Mouse (Mus musculus): Measurements from ENCODE around the gene C1ra. TPM values are rescaled to one million over a fixed set of nuclear protein-coding genes. Genes with fewer than 3 reads are reported as not detected.
"Not testable (repeated sequence)": the region's sequence is repeated elsewhere in the genome, so short reads cannot be mapped to it uniquely, and the experiment has no call there.

Gene C1ra
- total RNA-seq (2014; fragmentation: Nextera tagmentation) (1.2 TPM in 1 of 2 replicates, not detected in the other), total RNA-seq (2017) (0.23 TPM in 1 of 2 replicates, not detected in the other)

DNA sequence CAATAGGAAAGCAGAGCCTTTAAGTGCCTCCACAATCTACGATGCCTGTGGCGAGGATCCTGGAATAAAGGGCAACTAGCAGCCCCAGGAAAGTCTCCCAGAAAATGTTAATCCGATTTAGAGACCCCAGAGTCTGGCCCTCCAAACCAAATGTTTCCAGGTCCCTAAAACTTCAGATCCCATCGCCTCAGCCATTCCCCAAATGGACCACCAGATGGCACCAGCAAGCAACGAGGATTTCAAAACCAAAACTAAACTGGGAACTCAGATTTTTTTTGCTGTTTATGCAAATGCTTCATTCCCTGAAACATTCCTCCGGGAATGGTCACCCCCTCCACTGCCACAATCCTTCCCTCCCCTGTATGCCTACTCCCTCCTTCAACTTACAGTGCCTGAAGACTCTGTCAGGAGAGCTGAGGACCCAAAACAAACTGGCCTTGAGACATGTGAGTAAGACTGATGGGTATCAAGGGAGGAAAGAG, at the start of gene C1ra:
TSS of gene C1ra (plus strand) at position 51 of the 482 bp plus-strand sequence.
- no peak; the same call in 1 of the 2 replicates for ATAC-seq (replicated peaks; ENCODE audit: low FRiP score, low TSS enrichment, poor library complexity, severe bottlenecking)

DNA sequence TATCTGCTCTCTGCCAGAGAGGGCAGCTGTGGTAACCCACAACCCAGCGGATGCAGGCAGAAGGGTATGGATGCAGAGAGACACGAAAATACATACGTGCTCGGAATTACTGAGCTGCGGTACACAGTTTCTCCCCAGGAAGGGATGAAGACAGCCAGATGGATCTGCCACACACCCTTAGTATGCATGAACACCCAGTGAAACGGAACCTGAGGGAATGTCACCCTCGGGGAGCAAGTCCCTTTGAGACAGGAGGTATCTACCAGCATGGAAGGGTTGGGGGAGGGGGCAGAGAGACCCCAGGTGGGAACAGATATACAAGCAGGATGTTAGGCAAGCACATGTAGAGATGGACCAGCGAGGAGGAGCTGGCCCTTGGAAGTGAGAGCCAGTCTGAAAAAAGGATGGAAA, 48.3 kb upstream of the C1ra start:
- ATAC-seq (replicated peaks; ENCODE audit: low FRiP score, low TSS enrichment, poor library complexity, severe bottlenecking) = peak; percentile 19; the same call in 1 of the 2 replicates

DNA sequence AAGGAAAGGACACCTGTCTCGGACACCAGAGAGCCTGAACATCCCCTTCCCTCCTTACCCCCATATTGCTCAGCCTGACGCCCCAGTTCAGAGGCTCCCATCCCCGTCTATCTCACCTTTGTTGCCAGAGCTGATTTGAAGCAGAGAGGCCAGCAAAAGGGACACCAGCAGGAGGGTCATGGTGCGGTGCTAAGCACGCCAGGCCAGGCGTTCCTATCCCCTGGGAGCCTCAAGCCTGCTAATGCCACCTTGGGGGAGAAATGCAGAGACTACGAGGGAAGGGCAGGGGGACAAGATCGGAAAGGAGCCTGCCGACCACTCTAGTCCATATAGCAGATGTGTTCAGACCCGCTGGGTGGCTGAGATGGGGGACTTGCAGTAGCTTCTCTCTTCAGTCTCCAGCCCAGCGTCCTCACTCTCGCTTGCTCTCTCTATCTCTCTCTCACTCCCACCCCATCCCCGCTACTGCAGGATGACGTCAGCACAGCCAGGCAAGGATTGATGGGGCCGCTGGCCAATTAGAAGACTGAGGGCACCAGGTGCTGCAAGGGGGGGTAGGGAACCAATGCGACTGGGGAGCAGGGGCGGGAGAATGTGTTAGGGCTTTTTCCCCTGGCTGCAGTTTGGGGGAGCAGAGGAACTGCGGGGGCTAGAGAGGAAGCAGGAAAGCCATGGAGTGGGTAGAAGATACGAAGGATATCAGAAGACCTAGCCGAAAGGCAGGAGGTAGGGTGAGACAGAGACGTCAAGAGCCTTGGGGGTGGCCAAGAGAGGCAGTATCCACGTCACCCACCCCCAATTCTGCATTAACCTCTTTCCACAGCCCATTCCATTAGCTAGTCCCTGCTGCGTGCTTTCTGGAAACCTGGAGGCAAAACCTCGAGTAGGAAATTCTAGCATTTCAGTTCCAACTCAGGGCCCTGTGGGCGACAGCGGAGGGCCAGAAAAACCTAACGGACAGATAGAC, 47.6 kb upstream of the C1ra start, which contains the start of gene Clstn3:
TSS of gene Clstn3 (minus strand) at position 490 of the 967 bp plus-strand sequence.
- ATAC-seq (replicated peaks; ENCODE audit: low FRiP score, low TSS enrichment, poor library complexity, severe bottlenecking) = peak; percentile 99

DNA sequence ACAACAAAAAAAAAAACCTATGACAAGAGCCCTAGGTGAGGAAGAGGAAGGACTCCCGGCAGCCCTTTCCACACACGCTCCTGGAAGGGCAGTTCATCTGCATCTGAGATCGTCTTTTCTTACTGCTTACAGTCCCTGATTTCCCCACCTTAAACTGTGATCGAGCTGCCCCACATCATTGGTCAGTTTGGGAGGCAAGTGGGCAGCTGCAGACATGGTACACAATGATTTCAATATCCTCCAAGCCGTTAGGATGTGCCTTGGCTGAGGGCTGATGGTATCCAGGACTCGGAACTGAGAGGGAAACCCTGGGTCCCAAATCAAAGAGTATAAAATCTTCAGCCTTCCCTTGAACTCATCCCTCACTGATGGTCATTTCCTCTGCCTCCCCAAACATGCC, 46.9 kb upstream of the C1ra start:
- ATAC-seq (replicated peaks; ENCODE audit: low FRiP score, low TSS enrichment, poor library complexity, severe bottlenecking) = no peak

DNA sequence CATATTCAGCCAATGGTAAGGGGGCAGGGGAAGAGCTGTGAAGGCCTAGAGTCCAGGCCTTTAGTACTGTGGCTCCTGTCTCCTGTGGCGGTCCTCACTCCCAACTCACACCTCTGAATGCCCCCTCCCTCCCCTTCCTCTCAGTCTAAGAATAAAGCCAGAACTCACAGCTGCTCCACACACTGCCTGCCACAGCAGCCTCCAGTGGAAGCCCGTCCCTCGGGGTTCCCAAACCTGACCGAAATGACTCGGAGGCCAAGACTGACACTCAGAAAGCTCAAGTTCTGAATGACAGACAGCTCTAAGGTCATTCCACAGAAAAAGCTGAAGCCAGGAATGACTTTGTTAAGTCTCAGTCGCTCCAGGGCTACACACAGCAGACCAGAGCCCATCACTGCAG, 46.5 kb upstream of the C1ra start:
- ATAC-seq (replicated peaks; ENCODE audit: low FRiP score, low TSS enrichment, poor library complexity, severe bottlenecking) = no peak

DNA sequence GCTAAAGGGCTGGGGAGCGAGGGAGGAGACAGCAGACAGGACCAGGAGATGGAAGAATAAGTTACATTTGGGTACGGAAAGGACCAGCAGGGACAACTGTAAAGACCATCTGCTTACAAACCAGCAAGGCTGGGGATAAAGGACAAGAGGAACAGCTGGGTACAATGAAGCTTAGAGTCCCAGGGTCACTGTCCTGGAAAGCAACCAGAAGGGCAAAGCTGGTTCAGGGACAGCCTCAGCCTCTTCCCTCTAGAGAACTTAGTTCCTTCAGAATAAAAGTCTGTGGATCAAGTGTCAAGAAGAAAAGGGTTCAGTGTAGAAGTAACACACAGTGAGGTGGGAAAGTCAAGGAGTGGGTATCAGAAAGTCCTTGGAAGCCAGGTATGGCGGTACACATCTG, 41.1 kb upstream of the C1ra start:
- no peak for ATAC-seq (replicated peaks; ENCODE audit: low FRiP score, low TSS enrichment, poor library complexity, severe bottlenecking)

DNA sequence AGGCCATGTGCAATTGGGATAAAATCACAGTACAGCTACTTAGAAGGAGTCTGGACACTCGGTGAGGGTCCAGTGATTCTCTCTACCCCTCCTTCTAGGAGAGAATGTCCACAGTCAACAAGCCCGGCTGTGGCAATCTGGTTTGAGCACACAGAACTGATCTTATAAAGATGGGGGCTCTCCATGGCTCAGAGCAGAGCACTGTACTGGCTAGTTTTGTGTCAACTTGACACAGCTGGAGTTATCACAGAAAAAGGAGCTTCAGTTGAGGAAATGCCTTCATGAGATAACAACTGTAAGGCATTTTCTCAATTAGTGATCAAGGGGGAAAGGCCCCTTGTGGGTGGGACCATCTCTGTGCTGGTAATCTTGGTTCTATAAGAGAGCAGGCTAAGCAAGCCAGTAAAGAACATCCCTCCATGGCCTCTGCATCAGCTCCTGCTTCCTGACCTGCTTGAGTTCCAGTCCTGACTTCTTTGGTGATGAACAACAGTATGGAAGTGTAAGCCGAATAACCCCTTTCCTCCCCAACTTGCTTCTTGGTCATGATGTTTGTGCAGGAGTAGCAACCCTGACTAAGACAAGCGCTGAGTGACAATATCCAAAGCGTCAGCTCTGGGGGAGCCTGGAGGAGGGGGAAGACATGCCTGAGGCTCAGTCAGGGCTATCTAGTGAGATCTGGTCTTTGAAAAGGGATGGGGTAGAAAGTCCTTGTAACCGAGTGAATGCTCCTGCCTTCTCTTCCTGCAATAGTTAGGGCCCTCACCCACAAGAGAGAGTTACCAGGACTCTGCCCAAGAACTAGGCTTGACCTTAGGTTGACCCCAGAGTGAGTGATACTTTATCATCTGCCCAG, 40.2 kb upstream of the C1ra start:
- ATAC-seq (replicated peaks; ENCODE audit: low FRiP score, low TSS enrichment, poor library complexity, severe bottlenecking) = peak; percentile 66

DNA sequence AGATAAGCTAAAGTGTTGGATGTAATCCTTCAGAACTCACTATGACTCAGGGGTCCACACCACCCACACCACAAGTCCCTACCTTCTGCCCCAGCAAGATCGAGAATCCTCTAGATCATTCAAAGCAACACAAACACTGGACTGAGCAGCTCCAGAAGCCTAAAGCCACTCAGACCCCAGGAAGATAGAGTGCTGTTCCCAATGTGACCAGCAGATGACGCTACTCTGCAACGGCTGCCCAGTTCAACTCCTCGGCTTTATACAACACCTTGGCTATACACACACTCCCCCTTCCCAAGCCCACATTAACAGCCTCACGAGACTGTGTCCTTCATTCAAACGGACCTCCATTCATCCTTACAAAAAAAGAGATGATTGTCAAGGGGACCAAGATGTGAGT, 39.4 kb upstream of the C1ra start:
- peak; percentile 58 for ATAC-seq (replicated peaks; ENCODE audit: low FRiP score, low TSS enrichment, poor library complexity, severe bottlenecking)

DNA sequence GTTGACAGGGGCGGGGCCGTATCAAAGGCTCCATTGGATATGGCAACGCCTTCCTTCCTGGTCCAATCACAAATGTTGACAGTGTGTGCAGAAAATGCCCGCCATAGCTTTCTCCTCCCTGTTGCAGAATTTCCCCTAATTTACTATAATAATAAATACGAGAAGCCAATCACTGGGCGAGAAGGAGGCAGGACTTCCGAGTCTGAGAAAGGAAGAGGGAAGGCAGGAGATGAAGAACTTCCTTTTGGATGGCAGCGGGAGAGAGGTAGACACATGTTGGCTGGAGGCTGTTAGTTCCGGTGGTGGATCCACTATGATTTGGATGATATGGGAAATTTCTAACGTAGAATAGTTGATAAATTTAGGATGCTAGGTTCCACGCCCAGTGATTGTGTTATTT, 37.6 kb upstream of the C1ra start:
- ATAC-seq (replicated peaks; ENCODE audit: low FRiP score, low TSS enrichment, poor library complexity, severe bottlenecking) = no peak

DNA sequence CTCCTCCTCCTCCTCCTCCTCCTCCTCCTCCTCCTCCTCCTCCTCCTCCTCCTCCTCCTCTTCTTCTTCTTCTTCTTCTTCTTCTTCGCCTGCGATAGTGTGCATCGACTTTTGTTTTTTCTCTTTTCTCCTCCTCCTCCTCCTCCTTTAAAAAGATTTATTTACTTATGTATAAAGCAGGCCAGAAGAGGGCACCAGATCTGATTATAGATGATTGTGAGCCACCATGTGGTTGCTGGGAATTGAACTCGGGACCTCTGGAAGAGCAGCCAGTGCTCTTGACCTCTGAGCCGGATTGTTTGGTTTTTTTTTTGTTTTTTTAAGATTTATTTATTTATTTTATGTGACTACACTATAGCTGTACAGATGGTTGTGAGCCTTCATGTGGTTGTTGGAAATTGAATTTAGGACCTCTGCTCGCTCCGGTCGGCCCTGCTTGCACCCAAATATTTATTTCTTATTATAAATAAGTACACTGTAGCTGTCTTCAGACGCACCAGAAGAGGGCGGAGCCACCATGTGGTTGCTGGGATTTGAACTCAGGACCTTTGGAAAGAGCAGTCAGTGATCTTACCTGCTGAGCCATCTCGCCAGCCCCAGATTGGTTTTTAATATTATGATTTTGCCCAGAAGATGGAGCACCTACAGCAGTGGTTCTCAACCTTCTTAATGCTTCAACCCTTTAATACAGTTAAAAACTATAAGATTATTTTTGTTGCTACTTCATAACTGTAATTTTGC, 36.7 kb upstream of the C1ra start:
- ATAC-seq (replicated peaks; ENCODE audit: low FRiP score, low TSS enrichment, poor library complexity, severe bottlenecking) = not testable (repeated sequence)

DNA sequence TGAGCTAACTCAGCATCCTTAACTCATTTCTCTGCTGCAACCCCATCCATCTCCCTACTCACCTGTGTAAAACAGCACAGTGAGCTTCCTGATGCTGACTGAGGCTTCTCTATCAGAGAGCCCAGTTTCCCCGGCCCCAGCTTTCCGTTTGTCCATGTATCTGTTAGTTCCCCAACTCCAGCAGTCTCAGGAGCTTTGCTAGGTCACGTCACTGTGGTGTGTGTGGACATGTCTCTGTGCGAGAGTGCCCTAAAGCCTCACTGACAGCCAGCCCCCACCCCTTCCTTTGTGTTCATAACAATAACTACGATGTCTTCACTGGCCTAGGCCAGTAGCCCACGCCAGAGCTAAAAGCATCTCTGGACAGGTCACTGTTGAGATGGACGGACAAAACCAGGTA, 36.0 kb upstream of the C1ra start:
- no peak for ATAC-seq (replicated peaks; ENCODE audit: low FRiP score, low TSS enrichment, poor library complexity, severe bottlenecking)

DNA sequence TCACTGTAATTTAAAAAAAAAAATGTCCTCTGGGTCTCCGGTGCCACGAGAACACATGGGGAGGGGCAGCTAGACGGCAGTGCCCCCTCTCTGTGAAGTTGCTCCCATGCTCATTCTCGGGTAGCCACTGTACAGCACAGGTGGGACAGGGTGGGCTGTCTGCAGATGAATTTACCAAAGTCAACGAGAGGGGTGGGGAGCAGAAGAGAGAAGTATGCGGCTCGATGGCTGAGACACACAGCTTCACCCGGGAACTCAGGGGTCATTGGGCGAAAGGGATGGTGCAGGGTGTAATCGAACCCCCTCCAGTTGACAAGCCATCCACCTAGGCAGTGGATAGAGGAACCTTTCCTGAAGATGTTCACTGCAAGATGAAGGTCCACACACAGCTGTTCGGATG, 35.4 kb upstream of the C1ra start:
- no peak for ATAC-seq (replicated peaks; ENCODE audit: low FRiP score, low TSS enrichment, poor library complexity, severe bottlenecking)

DNA sequence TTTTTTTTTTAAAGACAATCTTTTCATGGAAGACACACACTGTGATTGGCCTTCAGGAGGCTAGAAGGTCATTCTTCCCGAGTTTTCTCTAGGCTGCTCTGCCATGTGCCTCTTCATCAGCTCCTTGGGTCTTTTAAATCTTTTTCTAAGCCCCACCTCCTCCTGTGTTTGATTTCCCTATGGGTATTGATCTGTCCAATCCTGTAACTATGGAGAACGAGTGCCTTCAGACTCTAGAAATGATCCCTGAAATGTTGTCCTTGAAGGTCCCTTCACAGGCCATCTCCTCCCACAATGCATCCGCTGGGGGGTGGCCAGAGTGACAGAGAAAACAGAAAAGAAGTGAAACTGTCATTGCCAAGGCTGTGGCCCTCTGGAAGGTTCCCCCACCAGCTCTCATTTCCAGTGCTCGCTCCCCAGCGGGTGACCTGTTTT, 35.0 kb upstream of the C1ra start:
- no peak for ATAC-seq (replicated peaks; ENCODE audit: low FRiP score, low TSS enrichment, poor library complexity, severe bottlenecking)

DNA sequence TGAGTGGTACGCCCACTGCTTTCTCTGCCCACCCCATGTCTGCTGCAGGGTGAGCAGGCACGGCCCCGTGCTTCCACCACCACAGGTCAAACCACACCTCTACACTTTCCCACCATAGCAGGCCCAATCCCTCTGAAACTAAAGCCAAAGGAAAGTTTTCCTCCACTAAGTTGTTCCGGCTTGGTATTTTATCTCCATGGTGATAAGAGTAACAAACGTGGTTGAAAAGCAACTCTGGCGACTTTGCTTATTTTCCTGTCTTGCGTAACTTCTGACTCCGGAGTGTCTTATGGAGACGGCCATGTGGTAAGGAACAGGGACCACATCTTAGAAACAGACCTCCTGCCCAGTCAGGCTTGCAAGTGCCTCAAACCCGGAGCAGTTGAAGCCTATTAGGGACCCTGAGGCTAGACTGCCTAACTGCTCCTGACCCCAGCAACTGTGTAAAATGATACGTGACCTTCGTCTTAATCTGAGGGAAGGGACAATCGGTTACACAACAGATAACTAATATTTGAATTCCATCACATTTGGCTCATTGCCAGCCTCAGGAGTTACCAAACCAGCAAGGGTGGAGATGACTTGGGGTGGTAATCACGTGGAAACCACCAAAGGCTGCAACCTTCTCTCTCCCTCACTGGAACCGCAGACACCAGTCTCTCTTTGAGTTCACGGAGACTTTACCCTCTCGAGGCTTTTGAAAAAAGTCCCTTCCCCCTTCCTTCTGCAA, 34.1 kb upstream of the C1ra start:
- peak; percentile 66 for ATAC-seq (replicated peaks; ENCODE audit: low FRiP score, low TSS enrichment, poor library complexity, severe bottlenecking)

DNA sequence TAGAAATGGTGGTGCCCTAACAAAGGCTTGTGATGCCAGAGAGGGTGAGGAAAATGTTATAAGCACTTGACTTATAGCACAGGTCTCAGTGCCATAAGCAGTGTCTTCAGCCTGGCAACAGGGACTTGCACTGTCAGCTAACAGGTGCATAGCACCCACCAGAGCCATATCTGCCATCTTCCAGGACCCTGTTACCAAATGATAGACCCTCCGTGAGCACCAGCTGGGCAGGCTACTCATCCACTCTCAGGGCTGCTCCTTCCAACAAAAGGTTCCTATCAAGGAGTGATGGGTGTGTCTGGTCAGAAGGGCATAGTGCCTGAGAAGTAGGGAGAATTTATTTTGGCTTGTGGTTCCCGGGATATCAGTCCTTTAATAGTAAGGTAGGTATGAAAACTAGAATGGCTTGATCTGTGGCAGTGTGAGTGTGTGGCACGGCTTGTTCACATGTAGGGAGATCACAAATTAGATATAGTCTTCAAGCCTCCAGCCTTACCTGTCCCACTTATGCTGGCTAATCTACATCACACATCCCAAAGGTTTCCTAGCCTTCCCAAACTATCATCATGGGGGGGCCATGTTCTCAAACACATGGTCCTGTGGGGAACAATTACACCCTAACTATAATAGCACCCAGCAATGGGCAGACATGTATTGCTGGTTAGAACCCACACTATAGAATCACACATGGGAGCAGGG, 33.2 kb upstream of the C1ra start:
- ATAC-seq (replicated peaks; ENCODE audit: low FRiP score, low TSS enrichment, poor library complexity, severe bottlenecking) = peak; percentile 32

DNA sequence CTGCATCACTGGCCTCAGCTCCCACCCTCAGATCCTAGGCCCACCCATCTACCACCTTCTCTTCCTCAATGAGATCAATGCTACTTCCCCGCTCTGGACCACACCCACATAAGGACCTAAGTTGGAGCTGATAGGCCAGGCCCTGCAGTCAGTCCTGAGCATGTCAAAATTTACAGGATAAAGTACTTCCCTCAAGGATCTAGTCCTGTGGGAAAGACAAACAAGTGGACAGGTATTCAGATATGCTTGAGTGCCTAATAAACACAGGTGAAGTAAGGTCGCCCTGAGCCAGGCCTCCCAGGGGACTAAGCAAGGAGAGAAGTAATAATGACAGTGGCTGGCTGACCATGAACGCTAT, 32.7 kb upstream of the C1ra start:
- no peak for ATAC-seq (replicated peaks; ENCODE audit: low FRiP score, low TSS enrichment, poor library complexity, severe bottlenecking)

DNA sequence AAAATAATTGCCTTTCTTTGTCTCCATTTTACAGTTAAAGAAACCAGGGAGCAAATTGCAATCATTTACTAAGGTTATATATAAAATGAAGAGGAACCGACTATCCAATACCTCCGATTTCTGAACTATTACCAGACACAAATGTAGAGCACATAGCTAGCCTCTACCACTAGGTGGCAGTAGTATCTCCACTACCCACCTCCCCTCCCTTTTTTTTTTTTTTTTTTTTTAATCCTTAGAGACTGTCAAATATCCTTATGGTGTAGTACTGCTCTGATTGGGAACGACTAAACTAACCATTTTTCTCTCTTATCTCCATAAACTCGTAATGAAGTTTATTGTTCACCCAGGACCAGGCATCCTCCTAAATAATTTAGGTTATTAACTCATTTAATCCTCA, 31.9 kb upstream of the C1ra start:
- 0 out of 2 replicates have a peak, but pooled peaks have one; percentile 16 for ATAC-seq (replicated peaks; ENCODE audit: low FRiP score, low TSS enrichment, poor library complexity, severe bottlenecking)

DNA sequence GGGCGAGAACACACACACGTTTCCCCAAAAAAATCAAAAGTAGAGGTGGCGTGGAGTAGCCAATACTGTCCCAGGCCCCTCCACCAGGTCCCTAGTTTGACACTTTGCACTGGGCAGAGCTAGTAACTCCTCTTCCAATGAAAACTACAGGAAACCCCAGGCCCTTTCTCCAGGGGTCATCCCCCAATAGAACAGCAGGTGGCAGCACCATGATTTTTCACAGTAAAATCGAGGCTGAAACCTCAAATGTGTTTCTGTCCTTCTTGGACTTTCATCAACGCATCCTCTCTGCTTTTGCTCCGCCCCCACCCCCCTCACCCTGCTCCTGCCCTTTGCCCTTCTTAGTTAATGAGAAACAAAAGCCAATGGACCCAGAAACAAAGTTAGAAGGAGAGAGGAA, 30.6 kb upstream of the C1ra start:
- ATAC-seq (replicated peaks; ENCODE audit: low FRiP score, low TSS enrichment, poor library complexity, severe bottlenecking) = peak; percentile 44

Measured in megakaryocyte-erythroid progenitor cell, adult 5-6 weeks (primary cell).